Mouse (Mus musculus) stomach, postnatal 0 days (tissue): ENCODE measurements around the gene Lrp1.

Source experiments
- CTCF ChIP-seq: IDR thresholded peaks from 2 replicates; pipeline ENCODE4 v1.5.1; 2016; ENCODE audit warnings: antibody characterized with exemption, low read depth, mild to moderate bottlenecking, moderate library complexity
- EP300 ChIP-seq: optimal IDR thresholded peaks from 2 replicates; pipeline ENCODE3; 2016; ENCODE audit warnings: antibody characterized with exemption

DNA sequence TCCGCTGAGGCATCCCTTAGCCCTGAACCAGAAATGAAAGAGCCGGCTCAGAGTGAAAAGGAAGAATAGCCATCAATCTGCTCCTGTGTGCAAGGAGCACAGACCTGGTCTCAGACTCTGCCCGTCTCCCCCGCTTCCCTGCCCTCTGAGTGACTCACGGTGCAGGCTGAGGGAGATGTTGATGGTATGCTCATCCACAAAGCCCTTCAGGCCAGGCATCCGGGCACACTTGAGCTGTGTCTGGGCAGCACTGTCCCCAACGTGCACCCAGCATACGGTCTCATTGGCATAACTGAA lies 15.7 kb downstream of the Lrp1 start:
- TF ChIP-seq CTCF (no peak), EP300 (no peak)
